Mouse (Mus musculus) erythroblast, embryonic 14.5 days (primary cell): ENCODE data around the gene Hip1. TPM values are rescaled to one million over a fixed set of nuclear protein-coding genes. Genes with fewer than 3 reads are reported as not detected.

Experiments used
- H3K27me3 ChIP-seq: 2 replicates; pipeline ENCODE4 v1.6.1; 2012; ENCODE audit warnings: inconsistent platforms; ENCODE audit not compliant: control insufficient read depth
- H3K36me3 ChIP-seq: 2 replicates; pipeline ENCODE4 v1.6.1; 2012; ENCODE audit warnings: mild to moderate bottlenecking, inconsistent platforms; ENCODE audit not compliant: control insufficient read depth
- H3K4me1 ChIP-seq: 2 replicates; pipeline ENCODE4 v1.6.1; 2012; ENCODE audit warnings: inconsistent platforms; ENCODE audit not compliant: control insufficient read depth
- H3K4me3 ChIP-seq: replicated peaks from 2 replicates; pipeline ENCODE3; 2012; ENCODE audit warnings: moderate library complexity, mild to moderate bottlenecking, inconsistent platforms
- H3K9me3 ChIP-seq: 2 replicates; pipeline ENCODE4 v1.6.1; 2012; ENCODE audit warnings: low read length, inconsistent platforms, mixed read lengths; ENCODE audit not compliant: control insufficient read depth
- GATA1 ChIP-seq: IDR thresholded peaks from 2 replicates; pipeline ENCODE4 v1.6.1; 2012; ENCODE audit warnings: low read length, inconsistent platforms, mixed read lengths
- TAL1 ChIP-seq: IDR thresholded peaks from 3 replicates; pipeline ENCODE4 v1.6.1; 2012; ENCODE audit warnings: low read length, inconsistent platforms, mixed read lengths
- polyA plus RNA-seq: library from polyadenylated mRNA; stranded (reverse); fragments of >175 nt; gene quantifications from 2 replicates; pipeline ENCODE4 v1.2.3, GENCODE M21; 2012

Gene Hip1
- polyA plus RNA-seq, 1 experiment = not detected

GRCm38 (mm10) chr5:135524087-135524486, 20.8 kb downstream of the Hip1 start:
- Histone ChIP-seq H3K4me3 (no peak overlapping the region), H3K4me1 (no peaks in the 10 kb centered on the region), H3K9me3 (no peaks in the 10 kb centered on the region; the same call in 1 of the 2 replicates), H3K36me3 (no peaks in the 10 kb centered on the region), H3K27me3 (no peaks in the 10 kb centered on the region)
- TF ChIP-seq TAL1 (no peak), GATA1 (no peak)

GRCm38 (mm10) chr5:135522111-135522722, 22.7 kb downstream of the Hip1 start:
- Histone ChIP-seq H3K9me3 (no peaks in the 10 kb centered on the region; the same call in 1 of the 2 replicates), H3K4me1 (no peaks in the 10 kb centered on the region), H3K36me3 (no peaks in the 10 kb centered on the region), H3K4me3 (no peak overlapping the region), H3K27me3 (no peaks in the 10 kb centered on the region)
- TF ChIP-seq TAL1 (no peak), GATA1 (no peak)

- Histone ChIP-seq H3K9me3 (peaks cover 12% of the 10 kb centered on the region), H3K27me3 (no peaks in the 10 kb centered on the region), H3K36me3 (no peaks in the 10 kb centered on the region), H3K4me3 (no peak overlapping the region), H3K4me1 (no peaks in the 10 kb centered on the region)
- TF ChIP-seq GATA1 (no peak), TAL1 (no peak)
These were observed 27.5 kb downstream of the Hip1 start for GRCm38 (mm10) chr5:135517348-135517883.

- no peaks in the 10 kb centered on the region for H3K36me3 ChIP-seq
- TF ChIP-seq GATA1 (no peak), TAL1 (no peak)
- H3K4me3 ChIP-seq = no peak overlapping the region
- no peaks in the 10 kb centered on the region for H3K27me3 ChIP-seq
- H3K4me1 ChIP-seq = no peaks in the 10 kb centered on the region
- peaks cover 12% of the 10 kb centered on the region for H3K9me3 ChIP-seq
These were observed 31.8 kb downstream of the Hip1 start for GRCm38 (mm10) chr5:135513131-135513530.

DNA sequence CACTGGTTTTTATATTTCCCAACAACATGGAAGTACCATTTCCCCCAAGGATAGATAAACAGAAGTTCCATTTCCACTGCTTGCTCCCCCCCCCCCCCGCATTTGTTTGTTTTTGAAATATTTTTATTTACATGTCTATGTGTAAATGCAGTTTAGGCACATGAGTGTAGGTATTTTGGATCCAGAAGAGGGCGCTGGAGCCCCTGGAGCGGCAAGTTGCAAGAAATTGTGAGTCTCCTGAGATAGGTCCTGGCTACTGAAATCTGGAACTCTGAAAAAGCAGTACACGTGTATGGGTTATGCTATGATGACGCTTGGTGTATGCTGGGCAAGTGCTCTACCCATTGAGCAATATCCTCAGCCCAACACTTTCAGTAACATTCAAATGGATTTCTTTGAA, 33.8 kb downstream of the Hip1 start:
- no peaks in the 10 kb centered on the region for H3K36me3 ChIP-seq
- peaks cover 7% of the 10 kb centered on the region for H3K9me3 ChIP-seq
- no peaks in the 10 kb centered on the region for H3K4me1 ChIP-seq
- no peaks in the 10 kb centered on the region for H3K27me3 ChIP-seq
- H3K4me3 ChIP-seq = no peak overlapping the region
- TF ChIP-seq TAL1 (no peak), GATA1 (no peak)

DNA sequence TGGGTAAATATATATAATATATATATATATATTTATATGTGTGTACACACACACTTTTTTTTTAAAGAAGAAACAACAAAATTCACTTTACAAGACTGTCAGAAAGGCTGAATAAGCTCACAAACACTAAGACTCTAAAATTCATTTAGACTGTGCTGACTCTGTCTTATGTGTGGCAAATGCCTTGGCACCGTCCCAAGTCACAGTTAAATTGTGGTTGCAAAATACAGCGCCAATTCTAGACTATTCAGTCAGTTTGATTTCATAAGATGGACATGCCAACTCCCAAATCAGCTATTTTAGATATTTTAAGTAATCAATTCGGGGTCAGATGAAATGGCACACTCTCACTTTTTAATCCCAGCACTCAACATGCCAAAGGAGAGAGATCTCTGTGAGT, 36.6 kb downstream of the Hip1 start:
- Histone ChIP-seq H3K9me3 (no peaks in the 10 kb centered on the region), H3K27me3 (no peaks in the 10 kb centered on the region), H3K4me3 (no peak overlapping the region), H3K4me1 (no peaks in the 10 kb centered on the region), H3K36me3 (no peaks in the 10 kb centered on the region)
- TF ChIP-seq GATA1 (no peak), TAL1 (no peak)

GRCm38 (mm10) chr5:135507561-135508273, 37.2 kb downstream of the Hip1 start:
- Histone ChIP-seq H3K36me3 (no peaks in the 10 kb centered on the region), H3K27me3 (no peaks in the 10 kb centered on the region)

GRCm38 (mm10) chr5:135505442-135505841, 39.5 kb downstream of the Hip1 start:
- Histone ChIP-seq H3K4me1 (no peaks in the 10 kb centered on the region), H3K36me3 (no peaks in the 10 kb centered on the region), H3K9me3 (no peaks in the 10 kb centered on the region), H3K27me3 (no peaks in the 10 kb centered on the region), H3K4me3 (no peak overlapping the region)
- TF ChIP-seq GATA1 (no peak), TAL1 (no peak)

More at GRCm38 (mm10) chr5:135507561-135508273, 37.2 kb downstream of the Hip1 start:
- Histone ChIP-seq H3K4me3 (no peak overlapping the region), H3K9me3 (no peaks in the 10 kb centered on the region), H3K4me1 (no peaks in the 10 kb centered on the region)
- no peak for TF ChIP-seq GATA1
- TF ChIP-seq TAL1 = no peak

DNA sequence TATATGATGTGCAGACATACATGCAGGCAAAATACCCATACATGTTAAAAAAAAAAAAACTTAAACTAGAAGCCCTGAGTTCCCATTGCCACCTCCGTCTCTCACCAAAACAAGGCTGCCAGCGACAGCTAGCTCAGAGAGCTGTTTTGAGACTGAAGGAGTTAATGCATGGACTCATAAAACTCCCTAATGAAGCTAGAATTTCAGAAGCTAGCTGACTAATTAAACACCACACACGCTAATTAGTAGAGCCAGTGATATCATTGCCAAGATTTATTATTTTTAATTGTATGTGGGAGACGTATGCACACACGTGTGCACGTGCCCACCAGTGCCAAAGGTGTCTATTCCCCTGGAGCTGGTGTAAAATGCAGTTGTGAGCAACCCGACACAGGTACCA, 42.0 kb downstream of the Hip1 start:
- Histone ChIP-seq H3K36me3 (no peaks in the 10 kb centered on the region), H3K27me3 (no peaks in the 10 kb centered on the region), H3K4me3 (no peak overlapping the region), H3K4me1 (no peaks in the 10 kb centered on the region), H3K9me3 (no peaks in the 10 kb centered on the region)
- TF ChIP-seq TAL1 (no peak), GATA1 (no peak)
